Mouse (Mus musculus): ENCODE data around the gene Pex6.
"Not testable (repeated sequence)": the region's sequence is repeated elsewhere in the genome, so short reads cannot be mapped to it uniquely, and the experiment has no call there.

Pex6 gene

DNA sequence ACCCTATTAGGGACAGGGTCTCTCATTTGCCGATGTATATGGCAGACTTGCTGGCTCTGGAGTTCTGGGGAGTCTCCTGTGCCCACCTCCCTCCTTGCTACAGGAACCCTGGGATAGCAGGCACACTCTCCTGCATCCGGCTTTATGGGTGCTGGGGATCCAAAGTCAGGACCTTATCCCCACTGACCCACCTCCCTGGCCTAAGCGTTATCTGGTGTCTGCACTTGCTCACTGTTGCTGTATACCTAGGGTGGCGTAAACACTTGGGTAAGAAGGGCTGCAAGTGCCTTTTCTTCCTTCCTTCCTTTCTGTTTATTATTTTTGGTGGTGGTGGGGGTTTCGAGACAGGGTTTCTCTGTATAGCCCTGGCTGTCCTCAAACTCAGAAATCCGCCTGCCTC is 30.0 kb downstream of the Pex6 start:
- no peak for DNase-seq

DNA sequence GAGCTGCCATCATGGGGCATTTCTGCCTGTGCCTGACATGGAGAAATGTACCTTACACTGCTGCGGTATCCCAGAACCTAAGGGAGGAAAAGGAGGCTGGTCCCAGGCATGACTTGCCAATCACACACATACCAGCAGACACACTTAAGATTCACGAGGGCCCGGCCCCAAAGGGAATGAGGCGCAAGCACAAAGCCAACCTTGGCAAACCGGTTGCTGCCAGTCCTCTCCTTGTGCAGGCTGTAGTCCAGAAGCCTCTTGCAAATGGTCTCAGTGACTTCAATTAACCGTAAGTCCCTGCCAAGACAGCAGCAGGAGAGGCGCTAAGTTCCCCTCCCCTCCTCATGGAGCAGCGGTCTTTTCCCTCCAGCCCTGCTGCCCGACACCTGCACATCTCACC is 31.7 kb downstream of the Pex6 start:
- DNase-seq = no peak

GRCm38 (mm10) chr17:46745506-46745905 is 34.2 kb downstream of the Pex6 start:
- peak; percentile 60 for DNase-seq

GRCm38 (mm10) chr17:46747234-46747633 is 36.0 kb downstream of the Pex6 start:
- DNase-seq = no peak

DNA sequence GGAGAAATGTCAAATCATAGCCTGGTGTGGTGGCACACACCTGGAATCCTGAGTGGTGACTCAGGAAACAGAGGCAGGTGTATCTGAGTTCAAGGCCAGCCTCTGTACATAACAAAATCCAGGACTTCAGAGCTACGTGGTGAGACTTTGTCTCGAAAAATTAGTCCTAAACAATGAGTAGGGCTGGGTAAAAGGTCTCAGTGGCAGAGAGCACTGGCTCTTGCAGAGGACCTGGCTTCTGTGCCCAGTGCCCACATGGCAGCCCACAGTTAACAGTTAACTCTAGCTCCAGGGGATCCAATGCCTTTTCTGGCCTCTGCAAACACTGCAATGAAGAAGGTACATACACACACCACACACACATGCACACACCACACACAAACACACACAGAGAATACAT is 36.5 kb downstream of the Pex6 start:
- no peak for DNase-seq

GRCm38 (mm10) chr17:46749282-46749681 is 38.0 kb downstream of the Pex6 start:
- DNase-seq = no peak

- DNase-seq = no peak
These were observed 39.3 kb downstream of the Pex6 start for GRCm38 (mm10) chr17:46750580-46750979.

GRCm38 (mm10) chr17:46751056-46751793 is 40.0 kb downstream of the Pex6 start:
- no peak for DNase-seq

DNA sequence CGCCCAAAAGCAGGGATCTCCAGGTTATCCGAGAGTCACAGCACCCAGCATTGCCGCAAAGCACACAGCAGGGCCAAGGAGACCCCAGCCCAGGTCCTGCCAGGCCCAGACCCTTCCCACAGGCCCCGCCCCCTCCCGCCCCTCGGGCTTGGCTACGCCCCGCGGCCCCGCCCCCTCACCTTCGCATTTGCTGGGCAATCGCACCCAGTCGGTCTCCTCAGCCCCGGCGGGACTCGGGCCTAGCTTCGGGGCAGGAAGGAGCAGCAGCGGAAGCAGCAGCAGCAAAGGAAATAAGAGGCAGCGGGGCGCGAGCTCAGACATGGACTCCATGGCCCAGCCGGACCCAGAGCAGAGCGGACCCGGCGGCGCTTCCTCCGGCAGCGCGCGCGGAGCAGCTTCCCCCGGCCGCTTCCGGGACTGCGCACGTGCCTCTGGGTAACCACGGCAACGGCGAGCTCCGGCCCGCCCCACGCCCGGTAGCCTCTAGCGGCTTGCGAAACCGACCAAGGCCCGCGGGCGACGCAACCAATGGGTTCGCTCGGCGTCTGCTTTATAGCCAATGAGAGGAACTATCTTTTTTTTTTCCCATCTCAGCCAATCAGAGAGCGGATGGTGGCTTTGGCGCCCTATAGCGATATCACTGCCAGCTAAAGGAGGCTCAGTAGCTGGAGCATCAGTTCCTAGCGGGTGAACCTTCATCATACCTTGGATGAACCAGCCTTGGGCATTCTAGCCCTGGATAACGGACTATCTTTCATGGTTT is 40.7 kb downstream of the Pex6 start, which contains the start of gene Cnpy3:
Gene Cnpy3, minus strand, starts transcription at position 421 of the 763 bp plus-strand sequence.
- DNase-seq = peak; percentile 99

DNA sequence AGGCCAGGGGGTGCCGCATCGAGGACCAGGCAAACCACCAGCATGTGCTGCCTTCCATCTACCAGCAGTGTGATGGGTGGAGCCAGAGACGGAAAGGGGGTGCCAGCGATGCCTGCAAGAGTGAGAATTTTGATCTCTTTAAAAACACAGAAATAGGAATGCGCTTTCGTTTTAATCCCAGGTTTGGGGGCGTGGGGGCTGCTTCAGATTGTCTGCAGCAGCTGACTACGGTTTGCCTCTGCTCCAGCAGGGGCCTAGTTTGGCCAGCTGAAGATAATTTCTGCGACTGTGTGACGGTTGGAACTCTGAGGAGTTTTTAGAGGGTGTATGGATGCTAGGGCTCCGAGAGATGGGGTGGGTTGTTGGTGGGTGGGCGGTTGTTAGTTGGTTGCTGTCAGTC is 47.5 kb downstream of the Pex6 start:
- no peak for DNase-seq

DNA sequence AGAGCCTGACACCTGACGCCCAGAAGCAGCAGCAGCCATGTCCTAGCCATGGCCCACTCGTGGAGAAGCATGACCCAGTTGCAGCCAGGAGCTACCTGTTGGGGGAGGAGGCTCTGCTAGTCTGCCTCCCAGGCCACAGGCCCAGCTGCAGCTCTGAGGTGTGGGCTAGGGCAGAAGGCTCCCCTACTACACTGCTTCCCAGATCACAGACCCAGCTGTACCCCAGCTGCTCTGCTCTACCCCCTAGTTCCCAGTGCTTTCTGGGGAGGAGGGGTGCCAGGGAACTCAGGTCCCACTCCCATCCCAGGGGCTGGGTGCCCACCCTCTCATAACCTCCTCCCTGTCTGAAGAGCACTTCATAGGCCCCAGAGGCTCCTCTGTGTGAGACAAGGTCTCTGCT is 52.3 kb downstream of the Pex6 start, which contains the start of gene Ptcra:
Gene Ptcra, minus strand, starts transcription at position 169 of the 400 bp plus-strand sequence.
- no peak for DNase-seq

DNA sequence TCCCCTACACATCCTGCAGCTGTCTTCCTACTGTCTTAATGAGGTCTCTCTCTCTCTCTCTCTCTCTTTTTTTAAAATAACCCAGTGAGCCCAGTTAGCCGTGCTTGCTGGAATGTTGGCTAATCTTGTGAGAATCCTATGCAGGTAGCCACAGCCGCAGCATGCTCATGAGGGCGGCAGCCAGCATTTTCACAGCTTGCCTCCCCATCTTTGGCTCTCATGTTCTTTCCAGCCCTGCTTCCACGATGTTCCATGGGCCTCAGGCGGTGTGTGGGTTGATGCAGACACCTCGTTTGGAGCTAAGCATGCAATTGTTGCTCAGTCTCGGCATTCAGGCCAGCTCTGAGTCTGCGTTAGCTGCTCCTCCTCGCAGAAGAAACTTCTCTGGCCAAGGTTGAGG is 53.7 kb downstream of the Pex6 start:
- not testable (repeated sequence) for DNase-seq

DNA sequence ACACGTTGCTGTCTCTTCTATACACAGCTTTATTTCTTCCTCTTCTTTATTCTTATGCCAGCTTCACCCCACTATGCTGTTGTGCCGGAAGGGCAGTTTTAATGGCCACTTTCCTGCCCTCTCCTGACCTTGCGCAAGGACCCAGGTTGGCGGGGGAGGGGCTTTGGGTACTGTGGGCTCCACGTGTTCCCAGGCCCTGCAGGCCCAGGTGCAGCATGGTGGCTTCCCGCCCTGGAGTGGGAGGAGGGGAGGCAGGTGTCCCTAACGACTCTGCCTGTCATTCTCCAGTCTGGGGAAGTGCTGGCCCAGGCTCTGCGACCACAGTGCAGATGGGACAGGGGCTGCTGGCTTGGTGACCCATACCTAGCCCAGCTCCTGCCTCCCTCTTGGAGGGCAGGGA is 56.6 kb downstream of the Pex6 start:
- no peak for DNase-seq

GRCm38 (mm10) chr17:46770546-46770945 is 59.3 kb downstream of the Pex6 start:
- DNase-seq = no peak

DNA sequence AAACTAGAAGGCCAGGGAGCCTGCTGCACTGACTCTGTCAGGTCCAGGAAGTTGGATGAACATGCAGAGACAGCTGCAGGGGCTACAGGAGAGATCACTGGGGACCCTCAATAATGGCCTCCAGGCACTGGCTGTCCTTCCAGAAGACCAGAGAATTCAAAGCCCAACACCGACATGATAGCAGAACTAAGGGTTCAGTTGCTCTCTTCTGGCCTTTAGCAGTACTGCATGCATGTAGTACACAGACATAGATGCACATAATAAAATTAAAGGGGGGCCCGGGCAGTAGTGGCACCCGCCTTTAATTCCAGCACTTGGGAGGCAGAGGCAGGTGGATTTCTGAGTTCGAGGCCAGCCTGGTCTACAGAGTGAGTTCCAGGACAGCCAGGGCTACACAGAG is 59.8 kb downstream of the Pex6 start:
- DNase-seq = peak; percentile 46

DNA sequence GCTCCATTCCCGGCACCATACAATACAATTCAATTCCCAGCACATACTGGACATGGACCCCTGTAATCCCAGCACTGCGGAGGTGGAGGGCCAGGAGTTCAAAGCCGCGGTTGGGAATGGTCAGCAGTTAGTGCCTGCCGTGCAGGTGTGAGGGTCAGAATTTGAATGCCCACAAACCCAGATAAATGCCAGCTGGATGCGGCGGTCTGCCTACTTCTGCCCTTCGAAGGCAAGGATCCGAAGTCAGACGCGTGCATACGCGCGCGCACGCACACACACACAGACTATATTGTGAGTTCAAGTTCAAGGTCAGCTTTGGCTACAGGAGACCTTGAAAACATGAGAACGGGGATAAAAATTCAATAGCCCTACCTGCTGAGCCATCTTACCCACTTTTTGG is 60.4 kb downstream of the Pex6 start:
- DNase-seq = no peak

DNA sequence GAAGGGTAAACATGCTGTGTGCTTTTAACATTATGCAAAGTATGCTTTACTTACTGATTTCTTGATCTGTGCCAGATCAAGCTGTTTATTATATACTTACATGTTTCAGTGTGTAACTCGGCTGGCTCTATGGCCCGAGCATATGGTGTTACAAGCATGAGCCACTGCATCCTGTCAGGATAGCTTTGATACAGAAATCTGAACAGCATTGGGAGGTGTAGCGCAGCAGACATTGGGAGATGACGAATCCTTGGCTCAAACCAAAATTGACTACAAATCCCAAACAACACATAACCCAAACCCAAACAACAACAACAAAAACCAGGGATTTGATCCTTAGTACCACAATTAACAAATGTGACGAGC is 60.8 kb downstream of the Pex6 start:
- DNase-seq = no peak

DNA sequence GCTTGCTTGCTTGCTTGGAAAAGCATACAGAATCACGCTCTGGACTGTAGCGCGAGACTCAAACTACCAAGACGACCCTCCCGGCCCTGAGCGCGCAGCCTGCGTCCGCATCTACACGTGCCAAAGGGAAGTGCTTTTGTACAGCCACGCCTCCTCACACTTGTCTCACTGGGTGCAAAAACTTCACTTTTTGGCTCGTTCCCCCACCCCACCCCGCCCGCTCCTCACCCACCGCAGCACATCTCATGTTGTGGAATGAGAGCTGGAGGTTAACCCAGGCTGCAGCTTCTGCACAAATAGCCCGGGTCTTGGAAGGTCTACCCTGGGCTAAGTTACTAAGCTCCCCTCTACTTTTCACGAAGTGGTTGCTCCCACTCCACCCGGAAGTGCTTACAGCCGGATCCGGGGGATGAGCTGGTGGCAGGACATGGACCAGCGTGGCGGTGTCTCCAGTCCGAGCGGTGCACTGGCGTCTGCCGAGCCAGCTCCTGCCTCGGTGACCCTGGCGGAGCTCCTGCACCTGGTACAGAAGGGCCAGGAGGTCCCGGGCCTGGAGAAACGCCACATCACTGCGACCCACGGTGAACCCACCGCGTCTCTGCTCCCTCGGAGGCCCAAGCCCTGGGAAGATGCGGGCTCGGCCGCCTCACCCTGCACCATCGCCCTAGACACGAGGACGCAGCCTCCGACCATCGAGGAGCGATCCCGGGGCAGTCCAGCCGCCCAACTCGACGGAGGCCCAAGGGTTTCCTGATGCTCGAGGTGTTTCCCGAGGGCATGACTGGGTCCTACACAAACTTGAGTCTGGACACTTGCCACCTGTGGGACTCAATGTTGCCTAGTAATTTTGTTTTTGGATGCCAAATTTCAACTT is 61.4 kb downstream of the Pex6 start, which contains the start of gene 2310039H08Rik:
Gene 2310039H08Rik, plus strand, starts transcription at position 232 of the 874 bp plus-strand sequence.
- peak; percentile 95 for DNase-seq

GRCm38 (mm10) chr17:46773278-46774130 is 62.2 kb downstream of the Pex6 start:
- DNase-seq = peak; percentile 42

GRCm38 (mm10) chr17:46774131-46774472 is 62.8 kb downstream of the Pex6 start:
- no peak for DNase-seq

GRCm38 (mm10) chr17:46775070-46775469 is 63.8 kb downstream of the Pex6 start:
- no peak for DNase-seq

All from retina, postnatal 1 day (tissue).